Mouse (Mus musculus): ENCODE measurements around the gene Arl13b.

Gene Arl13b

GRCm38 (mm10) chr16:62846498-62847312 is at the start of gene Arl13b:
Arl13b (minus strand) TSS chr16:62847040.
- TF ChIP-seq GATA4 (IDR thresholded peaks at IDR 0.05; ENCODE audit: insufficient replicate concordance, low read length) = peak; percentile 23; the same call in 1 of the 2 replicates

- no peak for TF ChIP-seq GATA4 (IDR thresholded peaks at IDR 0.05; ENCODE audit: insufficient replicate concordance, low read length)
Measured at GRCm38 (mm10) chr16:62895824-62896223, 49.0 kb upstream of the Arl13b start.

GRCm38 (mm10) chr16:62874065-62874464 is 27.2 kb upstream of the Arl13b start:
- no peak for TF ChIP-seq GATA4 (IDR thresholded peaks at IDR 0.05; ENCODE audit: insufficient replicate concordance, low read length)

- no peak for TF ChIP-seq GATA4 (IDR thresholded peaks at IDR 0.05; ENCODE audit: insufficient replicate concordance, low read length)
Measured at GRCm38 (mm10) chr16:62873180-62873579, 26.3 kb upstream of the Arl13b start.

GRCm38 (mm10) chr16:62872688-62873117 is 25.9 kb upstream of the Arl13b start:
- no peak for TF ChIP-seq GATA4 (IDR thresholded peaks at IDR 0.05; ENCODE audit: insufficient replicate concordance, low read length)

- no peak for TF ChIP-seq GATA4 (IDR thresholded peaks at IDR 0.05; ENCODE audit: insufficient replicate concordance, low read length)
Measured at GRCm38 (mm10) chr16:62861455-62861854, 14.6 kb upstream of the Arl13b start.

- TF ChIP-seq GATA4 (IDR thresholded peaks at IDR 0.05; ENCODE audit: insufficient replicate concordance, low read length) = no peak
Measured at GRCm38 (mm10) chr16:62860140-62860539, 13.3 kb upstream of the Arl13b start.

- no peak for TF ChIP-seq GATA4 (IDR thresholded peaks at IDR 0.05; ENCODE audit: insufficient replicate concordance, low read length)
Measured at GRCm38 (mm10) chr16:62858018-62858417, 11.2 kb upstream of the Arl13b start.

- TF ChIP-seq GATA4 (IDR thresholded peaks at IDR 0.05; ENCODE audit: insufficient replicate concordance, low read length) = no peak
Measured at GRCm38 (mm10) chr16:62857498-62857897, 10.7 kb upstream of the Arl13b start.

GRCm38 (mm10) chr16:62856273-62856672 is 9.4 kb upstream of the Arl13b start:
- no peak for TF ChIP-seq GATA4 (IDR thresholded peaks at IDR 0.05; ENCODE audit: insufficient replicate concordance, low read length)

- TF ChIP-seq GATA4 (IDR thresholded peaks at IDR 0.05; ENCODE audit: insufficient replicate concordance, low read length) = peak; percentile 27; the same call in 1 of the 2 replicates
Measured at GRCm38 (mm10) chr16:62855385-62855784, 8.5 kb upstream of the Arl13b start.

- TF ChIP-seq GATA4 (IDR thresholded peaks at IDR 0.05; ENCODE audit: insufficient replicate concordance, low read length) = peak; percentile 65
Measured at GRCm38 (mm10) chr16:62854191-62855068, 7.6 kb upstream of the Arl13b start, which contains the start of gene Pros1. Pros1 (plus strand) TSS chr16:62854307.

GRCm38 (mm10) chr16:62853611-62854126 is 6.8 kb upstream of the Arl13b start:
- no peak for TF ChIP-seq GATA4 (IDR thresholded peaks at IDR 0.05; ENCODE audit: insufficient replicate concordance, low read length)

GRCm38 (mm10) chr16:62852464-62853252 is 5.8 kb upstream of the Arl13b start:
- no peak for TF ChIP-seq GATA4 (IDR thresholded peaks at IDR 0.05; ENCODE audit: insufficient replicate concordance, low read length)

- TF ChIP-seq GATA4 (IDR thresholded peaks at IDR 0.05; ENCODE audit: insufficient replicate concordance, low read length) = no peak
Measured at GRCm38 (mm10) chr16:62845341-62845740, 1.5 kb downstream of the Arl13b start.
